Mouse (Mus musculus) lung, postnatal 14 days (tissue): ENCODE data around the gene Emilin2.
"Not testable (repeated sequence)": the region's sequence is repeated elsewhere in the genome, so short reads cannot be mapped to it uniquely, and the experiment has no call there.

Experiments
- DNase-seq: peaks from one replicate; pipeline ENCODE4 v3.0.0; 2021

Emilin2 gene

DNA sequence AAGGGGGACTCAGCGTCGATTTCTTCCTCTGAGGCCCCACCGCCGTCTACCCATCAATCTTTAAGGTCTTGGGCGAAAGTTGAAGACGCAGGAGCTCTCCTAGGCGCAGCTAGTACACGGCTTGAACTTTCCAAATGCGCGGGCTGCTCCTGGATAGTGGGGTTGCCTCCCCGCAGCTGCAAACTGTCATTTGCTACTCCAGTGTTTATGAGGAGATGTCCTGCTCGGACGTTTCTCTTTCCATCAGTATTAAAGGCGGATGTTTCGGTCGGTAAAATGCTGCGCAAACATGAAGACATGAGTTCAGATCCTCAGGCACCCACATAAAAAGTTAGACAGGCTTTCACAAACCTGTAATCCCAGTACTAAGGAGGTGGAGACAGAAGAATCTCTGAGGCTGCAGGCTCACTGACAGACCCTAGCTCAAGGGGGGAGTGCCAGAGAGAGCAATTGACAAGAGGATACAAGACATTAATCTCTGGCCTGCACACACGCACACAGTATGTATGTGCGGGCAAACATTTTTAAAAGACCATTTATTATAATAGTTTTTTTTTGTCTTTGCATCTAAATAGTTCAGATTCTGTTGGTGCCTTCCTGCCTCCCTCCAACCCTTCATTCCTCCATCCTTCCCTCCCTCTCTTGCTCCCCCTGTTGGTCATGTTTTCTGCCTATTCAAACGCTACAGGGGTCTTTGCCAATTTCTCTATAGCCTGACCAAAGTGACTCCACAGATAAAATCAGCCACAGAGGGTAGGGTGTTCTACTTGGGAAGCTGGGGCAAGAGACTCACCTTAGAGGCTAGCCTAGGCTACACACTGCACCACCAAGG is at the start of gene Emilin2:
Gene Emilin2, minus strand, starts transcription at position 639 of the 832 bp plus-strand sequence.
- peak; percentile 46 for DNase-seq

DNA sequence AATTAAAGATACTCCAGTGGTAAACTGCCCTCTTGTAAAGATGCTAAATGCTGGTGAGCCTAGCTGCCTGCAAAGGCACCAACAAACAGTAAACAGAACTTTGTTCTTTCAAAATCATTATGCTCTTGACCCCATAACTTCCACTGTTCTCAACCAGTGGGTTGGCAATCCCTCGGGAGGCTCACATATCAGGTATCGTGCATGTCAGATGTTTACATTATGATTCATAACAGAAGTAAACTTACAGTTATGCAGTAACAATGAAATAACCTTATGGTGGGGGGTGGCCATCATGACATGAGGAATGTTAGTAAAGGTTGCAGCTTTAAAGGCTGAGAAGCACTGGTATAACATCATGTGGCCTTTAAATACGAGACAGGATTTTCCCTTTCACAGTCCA is 43.7 kb upstream of the Emilin2 start:
- DNase-seq: no peak

DNA sequence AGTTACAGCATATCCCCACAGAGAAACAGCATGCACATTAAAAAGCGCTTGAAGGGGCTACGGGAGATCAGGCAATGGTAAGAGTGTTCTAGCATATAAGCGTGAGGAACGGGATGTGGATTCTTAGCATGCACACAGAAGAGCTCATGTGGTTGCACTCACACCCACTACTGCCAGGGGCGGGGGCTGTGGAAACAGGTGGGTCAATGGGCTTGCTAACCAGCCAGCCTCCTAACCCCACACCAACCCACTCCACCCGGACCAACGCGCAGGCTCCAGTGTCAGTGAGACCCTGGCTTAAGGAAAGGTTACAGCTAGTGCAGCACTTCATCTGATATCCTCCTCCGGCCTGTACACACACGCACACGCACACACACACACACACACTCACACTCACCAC is 42.4 kb upstream of the Emilin2 start:
- DNase-seq: no peak

- DNase-seq: no peak
Observed at GRCm38 (mm10) chr17:71348188-71348587, 36.4 kb upstream of the Emilin2 start.

DNA sequence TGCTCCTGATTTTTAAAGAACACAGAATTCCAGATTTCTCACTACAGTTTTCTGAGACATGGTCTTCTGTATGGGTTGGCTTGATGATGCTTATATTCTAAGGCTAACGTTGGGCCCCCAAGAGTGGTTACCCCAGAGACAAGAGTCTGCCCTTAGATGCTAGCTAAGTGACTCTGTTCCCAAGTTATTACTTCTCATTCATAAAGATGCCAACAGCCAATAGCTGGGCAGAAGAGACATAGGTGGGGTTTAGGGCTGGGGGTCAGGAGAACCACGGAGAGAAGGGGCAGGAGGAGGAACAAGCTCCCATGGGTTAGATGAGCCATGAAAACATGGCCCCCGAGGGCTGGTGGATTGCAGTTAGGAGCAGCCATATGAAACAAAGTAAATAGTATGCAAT is 30.2 kb upstream of the Emilin2 start:
- no peak for DNase-seq

GRCm38 (mm10) chr17:71338627-71339026 is 26.8 kb upstream of the Emilin2 start:
- DNase-seq: no peak

DNA sequence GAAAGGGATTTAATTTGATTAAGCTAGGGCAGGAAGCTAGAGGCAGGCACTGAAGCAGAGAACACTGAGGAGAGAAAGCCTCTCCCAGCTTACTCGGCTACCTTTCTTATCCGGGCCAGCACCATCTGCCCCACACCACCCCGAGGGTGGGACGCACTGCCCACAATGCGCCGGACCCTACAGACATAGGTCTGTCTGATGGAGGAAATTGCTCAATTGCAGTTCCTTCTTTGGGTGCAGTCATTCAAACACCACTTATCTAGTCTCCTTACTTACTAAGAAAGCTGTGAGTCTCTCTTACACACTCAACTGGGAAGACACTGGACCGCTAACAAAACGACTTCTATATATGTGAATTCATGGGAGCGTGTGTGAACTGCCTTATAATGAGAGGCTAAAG is 25.8 kb upstream of the Emilin2 start:
- DNase-seq: no peak

GRCm38 (mm10) chr17:71336421-71336820 is 24.6 kb upstream of the Emilin2 start:
- no peak for DNase-seq

- DNase-seq: no peak
Observed at GRCm38 (mm10) chr17:71332298-71332697, 20.5 kb upstream of the Emilin2 start.

GRCm38 (mm10) chr17:71320731-71321130 is 9.0 kb upstream of the Emilin2 start:
- DNase-seq: not testable (repeated sequence)

DNA sequence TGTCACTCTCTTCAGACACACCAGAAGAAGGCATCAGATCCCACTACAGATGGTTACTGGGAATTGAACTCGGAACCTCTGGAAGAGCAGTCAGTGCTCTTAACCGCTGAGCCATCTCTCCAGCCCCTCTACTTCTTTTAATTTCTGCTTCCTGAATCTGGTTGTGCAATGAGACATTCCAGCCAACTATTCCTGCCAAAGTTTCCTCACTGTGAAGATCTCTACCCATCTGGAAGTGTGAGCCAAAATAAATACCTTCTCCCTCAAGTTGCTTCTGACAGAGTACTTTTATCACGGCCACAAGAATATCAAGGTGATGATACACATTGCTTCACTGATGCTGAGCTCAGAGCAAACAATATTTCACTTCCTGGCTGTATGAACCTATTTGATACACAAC is 7.6 kb upstream of the Emilin2 start:
- DNase-seq: no peak

DNA sequence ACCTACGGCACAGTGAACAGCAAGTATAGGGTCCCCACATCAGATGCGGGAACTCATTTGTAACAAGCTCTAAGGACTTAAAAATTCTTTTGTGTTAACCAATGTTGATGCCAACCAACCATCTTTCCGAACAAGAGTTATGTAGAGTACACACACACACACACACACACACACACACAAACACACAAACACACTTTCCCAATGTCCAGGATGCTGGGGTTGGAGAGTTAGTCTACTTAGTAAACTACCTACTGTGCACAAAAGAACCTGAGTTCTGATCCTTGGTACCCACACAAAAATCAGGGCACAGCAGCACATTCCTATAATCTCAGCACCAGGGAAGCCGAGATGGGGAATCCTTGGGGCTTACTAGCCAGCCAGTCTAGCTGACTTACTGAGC is 5.8 kb upstream of the Emilin2 start:
- DNase-seq: no peak

DNA sequence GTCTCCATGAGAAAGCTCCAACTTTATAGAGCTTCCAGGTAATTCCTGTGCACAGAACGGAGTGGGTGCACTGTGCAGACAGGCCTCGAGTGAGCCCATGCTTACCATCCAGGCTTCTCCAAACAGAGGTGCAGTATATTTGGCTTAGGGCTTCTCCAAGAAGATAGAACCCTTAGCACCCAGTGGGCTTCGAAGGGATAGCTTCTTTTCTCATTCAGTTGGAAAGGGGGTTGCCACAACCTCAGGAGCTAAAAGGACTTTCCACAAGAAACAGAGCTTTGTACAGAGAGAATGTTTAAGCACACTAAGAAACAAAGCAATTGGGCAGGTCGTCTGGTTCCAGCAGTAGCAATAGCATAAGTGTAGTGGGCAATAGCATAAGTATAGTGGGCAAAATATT is 2.5 kb upstream of the Emilin2 start:
- no peak for DNase-seq

GRCm38 (mm10) chr17:71310486-71311339 is 1.1 kb downstream of the Emilin2 start:
- DNase-seq: peak; percentile 20

GRCm38 (mm10) chr17:71309711-71310485 is 1.9 kb downstream of the Emilin2 start:
- no peak for DNase-seq

GRCm38 (mm10) chr17:71309141-71309540 is 2.6 kb downstream of the Emilin2 start:
- no peak for DNase-seq

DNA sequence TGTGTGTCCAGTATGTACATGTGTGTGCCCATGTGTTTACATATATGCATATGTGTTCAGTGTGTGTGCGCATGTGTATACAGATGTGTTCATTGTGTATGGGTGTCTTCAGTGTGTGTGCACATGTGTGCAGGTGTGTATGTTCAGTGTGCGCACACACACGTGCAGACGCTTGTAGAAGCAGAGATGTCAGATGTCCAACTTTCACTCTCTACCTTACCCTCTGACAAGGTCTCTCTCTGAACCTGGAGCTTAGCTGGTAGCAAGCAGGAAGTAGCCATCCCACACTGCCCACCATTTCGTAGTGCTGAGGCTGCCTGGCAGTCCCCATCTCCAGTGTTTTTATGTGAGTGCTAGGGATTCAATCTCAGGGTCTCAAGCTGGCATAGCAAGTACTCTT is 3.5 kb downstream of the Emilin2 start:
- no peak for DNase-seq

- DNase-seq: no peak
Observed at GRCm38 (mm10) chr17:71307251-71307790, 4.5 kb downstream of the Emilin2 start.

- no peak for DNase-seq
Observed at GRCm38 (mm10) chr17:71306716-71307115, 5.1 kb downstream of the Emilin2 start.

- DNase-seq: no peak
Observed at GRCm38 (mm10) chr17:71306091-71306490, 5.7 kb downstream of the Emilin2 start.

GRCm38 (mm10) chr17:71303444-71303843 is 8.3 kb downstream of the Emilin2 start:
- no peak for DNase-seq

DNA sequence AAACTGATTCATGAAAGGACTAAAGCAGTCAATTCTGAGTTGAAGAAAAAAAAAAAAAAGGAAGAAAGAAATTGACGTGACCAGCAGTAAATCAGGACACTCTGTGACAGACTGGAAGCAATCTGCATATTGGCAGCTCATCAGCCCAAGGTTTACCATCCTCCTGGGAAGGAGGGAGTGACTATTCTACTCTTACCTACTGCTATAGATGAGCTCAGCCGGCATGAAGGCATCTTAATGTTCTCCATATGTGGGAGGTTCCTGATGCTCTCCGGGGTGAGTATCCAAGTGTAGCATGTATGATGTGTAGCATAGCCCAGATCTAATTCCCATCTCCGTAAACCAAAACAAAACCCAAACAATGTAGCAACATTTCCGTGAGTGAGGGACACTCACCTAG is 10.4 kb downstream of the Emilin2 start:
- DNase-seq: no peak

GRCm38 (mm10) chr17:71300338-71300737 is 11.4 kb downstream of the Emilin2 start:
- peak; percentile 69 for DNase-seq
